ENCODE assay signal across 9 mouse cellular contexts in the genomic region with DNA sequence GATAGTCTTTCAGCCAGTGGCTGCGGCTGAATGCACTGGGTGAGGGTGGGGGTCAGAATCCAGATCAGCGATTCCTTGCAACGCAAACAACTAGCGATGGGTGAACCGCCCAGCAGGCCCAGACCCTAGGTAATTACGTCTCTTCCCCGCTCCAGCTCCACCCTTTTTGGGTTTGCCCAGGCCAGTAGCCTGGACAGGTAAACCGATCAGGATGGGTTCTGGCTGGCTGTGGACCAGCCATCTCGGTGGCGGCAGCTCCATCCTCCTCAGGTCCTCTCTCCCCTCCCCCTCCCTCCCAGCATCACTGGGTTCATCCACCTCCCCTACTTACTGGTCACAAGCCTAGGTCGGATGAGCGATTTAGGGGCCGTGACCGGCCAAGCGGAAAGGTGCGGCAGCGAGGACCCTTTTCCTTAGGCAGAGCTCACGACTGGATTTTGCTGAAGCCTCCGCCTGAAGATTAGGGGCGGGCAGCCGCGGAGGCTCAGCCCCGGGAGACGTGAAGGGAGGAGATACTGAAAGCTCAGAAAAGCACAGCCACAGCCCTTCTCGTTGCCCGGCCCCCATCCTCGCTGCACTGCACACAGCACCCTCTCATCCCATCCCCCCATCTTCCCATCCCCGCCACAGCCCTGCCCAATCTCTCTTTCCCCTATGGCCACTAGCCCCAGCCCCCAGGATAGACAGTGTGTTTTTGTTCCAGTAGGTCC. TPM values are rescaled to one million over a fixed set of nuclear protein-coding genes. Genes with fewer than 3 reads are reported as not detected.
DNase-seq lines count a peak whose midpoint lies in the region; ATAC-seq and TF ChIP-seq lines count a peak whose summit lies in the region.
"Had no signal": no experiment of that assay in that cellular context is flagged by ENCODE, and none has a peak within 500 bp of the region (broad histone marks: within the 10 kb centered on the region; RNA-seq: fewer than 3 reads in every experiment).

Sprn (minus strand) TSS at position 660 of the 710 bp plus-strand sequence.

- TF ChIP-seq CTCF in testis, adult 2 months (IDR thresholded peaks at IDR 0.05; ENCODE audit: control insufficient read depth, insufficient read depth, insufficient replicate concordance, low read depth, low read length) = no peak
- no peak for TF ChIP-seq CTCF in layer of hippocampus, adult 2 months (conservative IDR thresholded peaks at IDR 0.05)

- WGBS in forebrain, embryonic 13.5 days = 2% methylated on average over 28 of the region's 28 CpGs
- WGBS in midbrain, embryonic 14.5 days = 1% methylated on average over 28 of the region's 28 CpGs

- H3K36me3 ChIP-seq in testis, adult 2 months (ENCODE audit: control insufficient read depth, insufficient read depth, low read length) = no peaks in the 10 kb centered on the region
- no peaks in the 10 kb centered on the region for H3K36me3 ChIP-seq in forebrain, embryonic 13.5 days (ENCODE audit: poor library complexity, severe bottlenecking)
- peaks cover 6% of the 10 kb centered on the region; the same call in 1 of the 2 replicates for H3K36me3 ChIP-seq in midbrain, embryonic 14.5 days (ENCODE audit: control insufficient read depth, insufficient read depth, low read length)

- no peaks in the 10 kb centered on the region for H3K9me3 ChIP-seq in forebrain, embryonic 13.5 days (replicated peaks)
- H3K9me3 ChIP-seq in midbrain, embryonic 14.5 days (ENCODE audit: control insufficient read depth, low read length) = no peaks in the 10 kb centered on the region

- no peak for TF ChIP-seq POLR2A in testis, adult 2 months (IDR thresholded peaks at IDR 0.05; ENCODE audit: control insufficient read depth, low read depth, low read length)

- peak within 1 kb of the TSS; percentile 31 for H3K4me3 ChIP-seq in testis, adult 2 months (ENCODE audit: control insufficient read depth, low read depth, low read length)
- peak within 1 kb of the TSS; percentile 41 for H3K4me3 ChIP-seq in forebrain, embryonic 13.5 days
- H3K4me3 ChIP-seq in layer of hippocampus, adult 2 months = peak within 1 kb of the TSS; percentile 56
- H3K4me3 ChIP-seq in midbrain, embryonic 14.5 days (replicated peaks; ENCODE audit: low read depth, low read length) = peak within 1 kb of the TSS; percentile 46
- H3K4me3 ChIP-seq: myocyte had no signal

- peak; percentile 72 for ATAC-seq in forebrain, embryonic 13.5 days
- ATAC-seq in midbrain, embryonic 14.5 days (ENCODE audit: low FRiP score, low TSS enrichment) = peak; percentile 59
- no peak for ATAC-seq in megakaryocyte progenitor cell, adult 5-6 weeks (replicated peaks; ENCODE audit: poor library complexity)

- H3K4me2 ChIP-seq in forebrain, embryonic 13.5 days = peak within 1 kb of the TSS; percentile 60
- H3K4me2 ChIP-seq in midbrain, embryonic 14.5 days (ENCODE audit: low read length) = peak within 1 kb of the TSS; percentile 68

- H3K9ac ChIP-seq in forebrain, embryonic 13.5 days = peak within 1 kb of the TSS; percentile 64
- H3K9ac ChIP-seq in midbrain, embryonic 14.5 days (replicated peaks; ENCODE audit: low read length) = peak within 1 kb of the TSS; percentile 73

- no peak for DNase-seq in testis, postnatal 10 days (ENCODE audit: low spot score)
- peak; percentile 77 to 87 for DNase-seq in layer of hippocampus, adult 2 months (ENCODE audit: low spot score in 2 of 2)
- DNase-seq in midbrain, embryonic 14.5 days = peak; percentile 79
- no peak for DNase-seq in spleen, postnatal 14 days (ENCODE audit: low spot score in 2 of 2)
- DNase-seq in gastrocnemius, postnatal 10 days = no peak

- no peak within 1 kb of the TSS for H3K27ac ChIP-seq in testis, adult 2 months (ENCODE audit: control insufficient read depth, insufficient read depth, low read depth, low read length)
- H3K27ac ChIP-seq in forebrain, embryonic 13.5 days = no peak within 1 kb of the TSS; the same call in 1 of the 2 replicates
- H3K27ac ChIP-seq in layer of hippocampus, adult 2 months = peak within 1 kb of the TSS; percentile 98
- H3K27ac ChIP-seq in midbrain, embryonic 14.5 days (replicated peaks; ENCODE audit: low read depth, low read length) = peak within 1 kb of the TSS; percentile 79

- H3K4me1 ChIP-seq in testis, adult 2 months (ENCODE audit: control insufficient read depth, insufficient read depth, low read length) = peaks cover 13% of the 10 kb centered on the region
- peaks cover 17% of the 10 kb centered on the region for H3K4me1 ChIP-seq in forebrain, embryonic 13.5 days
- peaks cover 12% of the 10 kb centered on the region for H3K4me1 ChIP-seq in midbrain, embryonic 14.5 days (ENCODE audit: control insufficient read depth, insufficient read depth, low read length)

- no peaks in the 10 kb centered on the region for H3K27me3 ChIP-seq in testis, adult 2 months (ENCODE audit: control insufficient read depth, insufficient read depth, low read length)
- H3K27me3 ChIP-seq in forebrain, embryonic 13.5 days = peaks cover 30% of the 10 kb centered on the region
- no peaks in the 10 kb centered on the region for H3K27me3 ChIP-seq in midbrain, embryonic 14.5 days (ENCODE audit: control insufficient read depth, insufficient read depth, low read length)

RNA-seq across cellular contexts. Expression of gene Sprn, which starts in this region (rescaled TPM):
- polyA plus RNA-seq in testis, adult 2 months (2012; rRNA removed) = 0.13 and 0.30 TPM in 2 replicates
- 3.3 and 5.3 TPM in 2 replicates for polyA plus RNA-seq in forebrain, embryonic 13.5 days (2015; fragmentation: Nextera tagmentation; extraction: Ambion mirVana)
- 100 to 1,000 TPM; 177 to 178 TPM for total RNA-seq in layer of hippocampus, adult 2 months (2021)
- polyA plus RNA-seq in midbrain, embryonic 14.5 days (2014; fragmentation: Nextera tagmentation; extraction: Ambion mirVana) = 14.4 and 15.1 TPM in 2 replicates
- not detected in 2 replicates for total RNA-seq in megakaryocyte progenitor cell, adult 5-6 weeks (2015)
- total RNA-seq in megakaryocyte progenitor cell, adult 5-6 weeks (2017) = not detected in 2 replicates
- under 1 TPM; 0.56 to 0.61 TPM for total RNA-seq in gastrocnemius, postnatal 10 days (2021)
- polyA plus RNA-seq: myocyte had no signal

Comparison
In these comparisons a context has a peak if more than half of its experiments do, and no peak if none do; other contexts are left out.
1. RNA of gene Sprn (total RNA-seq): 177 to 178 TPM in layer of hippocampus, adult 2 months; 0.56 to 0.61 TPM in gastrocnemius, postnatal 10 days and not detected in megakaryocyte progenitor cell, adult 5-6 weeks; every median in the first group is over 100 times any median in the second.
2. H3K27ac ChIP-seq: peak in layer of hippocampus, adult 2 months (single experiment) and midbrain, embryonic 14.5 days (single experiment); none in testis, adult 2 months (single experiment) and forebrain, embryonic 13.5 days (single experiment).
3. DNase-seq: peak in layer of hippocampus, adult 2 months (2 of 2) and midbrain, embryonic 14.5 days (single experiment); none in testis, postnatal 10 days (single experiment), spleen, postnatal 14 days (0 of 2) and gastrocnemius, postnatal 10 days (single experiment).
4. Peak in every context shown above with its lines, with median percentiles within 50 percentile points of each other: H3K4me3 ChIP-seq.